Mouse (Mus musculus): ENCODE results near the gene Tmem117. TPM values are rescaled to one million over a fixed set of nuclear protein-coding genes. Genes with fewer than 3 reads are reported as not detected.

Gene Tmem117
- polyA plus RNA-seq, 1 experiment: 4.6 TPM

DNA sequence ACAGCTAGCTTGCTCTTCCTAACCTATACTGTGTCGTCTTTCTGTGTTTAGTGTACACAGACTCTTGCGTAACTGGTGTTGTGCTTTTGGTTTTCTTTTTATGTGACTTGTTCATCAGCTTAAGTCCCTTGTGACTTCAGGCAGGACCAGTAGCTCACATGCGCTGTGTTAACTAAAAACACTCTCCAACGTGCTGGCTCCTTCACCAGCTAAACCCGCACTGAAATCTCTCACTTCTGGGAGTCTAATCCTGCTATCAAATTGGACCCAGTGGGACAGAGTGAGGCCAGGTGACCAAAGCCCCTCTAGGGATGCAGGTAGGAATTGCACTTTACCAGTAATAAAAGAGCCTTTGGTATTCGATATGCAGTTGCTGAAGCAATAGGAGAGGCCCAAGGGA lies 28.9 kb downstream of the Tmem117 start:
- Histone ChIP-seq H3K27ac (ENCODE audit: insufficient read depth, low read depth, low read length) (no peak overlapping the region), H3K4me3 (ENCODE audit: insufficient read depth, low read depth, low read length) (no peak overlapping the region), H3K27me3 (replicated peaks; ENCODE audit: control insufficient read depth, insufficient read depth, low read length) (no peaks in the 10 kb centered on the region), H3K36me3 (ENCODE audit: control insufficient read depth, insufficient read depth, low read length) (no peaks in the 10 kb centered on the region), H3K4me1 (ENCODE audit: control insufficient read depth, insufficient read depth, low read length) (no peaks in the 10 kb centered on the region)
- no peak for DNase-seq
- 75% methylated on average over 6 of the region's 6 CpGs for WGBS
- TF ChIP-seq POLR2A (IDR thresholded peaks at IDR 0.05; ENCODE audit: low read depth, low read length): no peak
- TF ChIP-seq CTCF (conservative IDR thresholded peaks at IDR 0.05; ENCODE audit: insufficient read depth, insufficient read length, low read depth, low read length): no peak

DNA sequence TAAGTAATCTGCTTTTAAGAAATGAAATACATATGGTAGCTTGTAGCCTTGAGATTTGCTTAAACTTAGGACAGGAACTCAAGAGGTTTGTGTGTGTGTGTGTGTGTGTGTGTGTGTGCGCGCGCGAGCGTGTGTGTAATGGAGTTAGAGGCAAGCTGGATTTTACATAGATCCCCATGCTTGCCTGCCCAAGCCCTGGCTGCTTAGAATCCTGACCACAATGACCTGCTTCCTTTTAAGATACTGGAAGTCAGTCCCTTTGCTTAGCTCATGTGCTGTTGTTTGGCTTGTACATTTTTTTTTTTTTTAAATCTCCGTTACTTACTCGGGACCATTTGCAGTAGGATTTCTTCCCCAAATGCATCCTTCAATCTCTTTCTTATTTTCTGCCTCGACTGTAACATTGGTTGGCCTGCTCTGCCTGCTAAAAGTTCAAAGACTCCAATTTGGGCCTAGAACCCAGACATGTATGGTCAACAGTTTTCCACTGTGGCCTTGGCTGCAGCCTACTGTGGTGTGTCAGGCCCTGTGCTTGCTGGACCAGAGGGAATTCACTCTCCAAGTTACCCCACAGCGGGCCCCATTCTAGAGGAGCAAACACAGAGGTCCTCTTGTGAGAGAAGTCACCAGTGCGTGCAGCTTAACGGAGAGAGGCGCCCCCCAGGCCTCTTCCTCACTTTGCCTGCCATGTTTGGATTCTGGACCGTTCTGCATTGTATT lies 29.5 kb downstream of the Tmem117 start:
- H3K27ac ChIP-seq (ENCODE audit: insufficient read depth, low read depth, low read length): no peak overlapping the region
- H3K4me1 ChIP-seq (ENCODE audit: control insufficient read depth, insufficient read depth, low read length): no peaks in the 10 kb centered on the region
- DNase-seq: no peak
- no peaks in the 10 kb centered on the region for H3K36me3 ChIP-seq (ENCODE audit: control insufficient read depth, insufficient read depth, low read length)
- no peaks in the 10 kb centered on the region for H3K27me3 ChIP-seq (replicated peaks; ENCODE audit: control insufficient read depth, insufficient read depth, low read length)
- no peak overlapping the region for H3K4me3 ChIP-seq (ENCODE audit: insufficient read depth, low read depth, low read length)
- 77% methylated on average over 13 of the region's 13 CpGs for WGBS
- TF ChIP-seq CTCF (conservative IDR thresholded peaks at IDR 0.05; ENCODE audit: insufficient read depth, insufficient read length, low read depth, low read length) (no peak), POLR2A (IDR thresholded peaks at IDR 0.05; ENCODE audit: low read depth, low read length) (no peak)

DNA sequence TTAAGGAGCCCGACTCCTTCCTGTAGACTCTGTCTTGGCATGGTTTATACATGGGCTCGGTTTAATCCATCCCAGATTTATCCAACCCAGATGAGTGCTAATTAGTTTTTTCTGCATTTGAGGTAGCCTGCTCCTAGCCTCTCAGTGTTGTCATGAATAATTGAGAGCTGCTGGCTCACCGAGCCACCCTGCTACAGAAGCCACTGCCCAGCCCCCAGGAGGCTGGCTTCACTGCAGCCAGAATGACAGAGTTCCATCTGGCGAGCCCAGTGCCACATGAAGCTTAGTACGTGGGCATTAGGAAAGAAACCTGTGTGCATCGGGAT lies 30.0 kb downstream of the Tmem117 start:
- 66% methylated on average over 6 of the region's 6 CpGs for WGBS
- no peaks in the 10 kb centered on the region for H3K4me1 ChIP-seq (ENCODE audit: control insufficient read depth, insufficient read depth, low read length)
- no peak overlapping the region for H3K4me3 ChIP-seq (ENCODE audit: insufficient read depth, low read depth, low read length)
- H3K36me3 ChIP-seq (ENCODE audit: control insufficient read depth, insufficient read depth, low read length): no peaks in the 10 kb centered on the region
- no peak overlapping the region for H3K27ac ChIP-seq (ENCODE audit: insufficient read depth, low read depth, low read length)
- no peaks in the 10 kb centered on the region for H3K27me3 ChIP-seq (replicated peaks; ENCODE audit: control insufficient read depth, insufficient read depth, low read length)
- no peak for DNase-seq
- TF ChIP-seq CTCF (conservative IDR thresholded peaks at IDR 0.05; ENCODE audit: insufficient read depth, insufficient read length, low read depth, low read length) (no peak), POLR2A (IDR thresholded peaks at IDR 0.05; ENCODE audit: low read depth, low read length) (no peak)

DNA sequence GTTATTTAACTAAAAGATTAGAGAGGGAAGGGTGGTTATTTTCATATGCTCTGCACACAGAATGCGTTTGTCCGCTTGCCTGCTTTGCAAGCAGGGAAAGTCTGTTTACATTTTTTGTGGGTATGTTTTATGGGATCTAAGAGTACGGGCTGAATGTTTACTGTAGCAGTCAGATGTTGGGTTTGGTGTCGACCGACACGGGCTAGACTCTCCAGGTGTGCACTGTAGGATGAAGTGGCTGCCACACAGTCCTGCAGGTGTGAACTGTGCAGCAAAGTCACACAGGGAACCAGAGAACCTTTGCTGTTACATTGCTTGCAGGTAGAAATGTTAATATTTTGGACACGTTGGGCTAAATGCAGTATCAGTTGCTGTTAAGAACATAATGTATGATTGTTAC lies 31.9 kb downstream of the Tmem117 start:
- no peak overlapping the region for H3K4me3 ChIP-seq (ENCODE audit: insufficient read depth, low read depth, low read length)
- H3K27ac ChIP-seq (ENCODE audit: insufficient read depth, low read depth, low read length): no peak overlapping the region
- no peaks in the 10 kb centered on the region for H3K36me3 ChIP-seq (ENCODE audit: control insufficient read depth, insufficient read depth, low read length)
- no peaks in the 10 kb centered on the region for H3K27me3 ChIP-seq (replicated peaks; ENCODE audit: control insufficient read depth, insufficient read depth, low read length)
- 47% methylated on average over 7 of the region's 7 CpGs for whole genome bisulfite sequencing
- TF ChIP-seq CTCF (conservative IDR thresholded peaks at IDR 0.05; ENCODE audit: insufficient read depth, insufficient read length, low read depth, low read length) (no peak), POLR2A (IDR thresholded peaks at IDR 0.05; ENCODE audit: low read depth, low read length) (no peak)
- no peaks in the 10 kb centered on the region for H3K4me1 ChIP-seq (ENCODE audit: control insufficient read depth, insufficient read depth, low read length)
- DNase-seq: no peak

- Histone ChIP-seq H3K4me1 (ENCODE audit: control insufficient read depth, insufficient read depth, low read length) (no peaks in the 10 kb centered on the region), H3K4me3 (ENCODE audit: insufficient read depth, low read depth, low read length) (no peak overlapping the region), H3K36me3 (ENCODE audit: control insufficient read depth, insufficient read depth, low read length) (no peaks in the 10 kb centered on the region), H3K27me3 (replicated peaks; ENCODE audit: control insufficient read depth, insufficient read depth, low read length) (no peaks in the 10 kb centered on the region), H3K27ac (ENCODE audit: insufficient read depth, low read depth, low read length) (no peak overlapping the region)
- 17% methylated on average over 9 of the region's 9 CpGs for WGBS
- peak; percentile 28 for DNase-seq
- TF ChIP-seq CTCF (conservative IDR thresholded peaks at IDR 0.05; ENCODE audit: insufficient read depth, insufficient read length, low read depth, low read length) (no peak), POLR2A (IDR thresholded peaks at IDR 0.05; ENCODE audit: low read depth, low read length) (no peak)
Measured at GRCm38 (mm10) chr15:94661398-94661797, 32.4 kb downstream of the Tmem117 start.

- Histone ChIP-seq H3K4me3 (ENCODE audit: insufficient read depth, low read depth, low read length) (no peak overlapping the region), H3K4me1 (ENCODE audit: control insufficient read depth, insufficient read depth, low read length) (no peaks in the 10 kb centered on the region), H3K36me3 (ENCODE audit: control insufficient read depth, insufficient read depth, low read length) (no peaks in the 10 kb centered on the region), H3K27me3 (replicated peaks; ENCODE audit: control insufficient read depth, insufficient read depth, low read length) (no peaks in the 10 kb centered on the region), H3K27ac (ENCODE audit: insufficient read depth, low read depth, low read length) (no peak overlapping the region)
- TF ChIP-seq CTCF (conservative IDR thresholded peaks at IDR 0.05; ENCODE audit: insufficient read depth, insufficient read length, low read depth, low read length): no peak
- no peak for TF ChIP-seq POLR2A (IDR thresholded peaks at IDR 0.05; ENCODE audit: low read depth, low read length)
- WGBS: 74% methylated on average over 6 of the region's 6 CpGs
- no peak for DNase-seq
Measured at GRCm38 (mm10) chr15:94664612-94665011, 35.6 kb downstream of the Tmem117 start.

- no peak overlapping the region for H3K27ac ChIP-seq (ENCODE audit: insufficient read depth, low read depth, low read length)
- H3K36me3 ChIP-seq (ENCODE audit: control insufficient read depth, insufficient read depth, low read length): no peaks in the 10 kb centered on the region
- DNase-seq: no peak
- H3K4me3 ChIP-seq (ENCODE audit: insufficient read depth, low read depth, low read length): no peak overlapping the region
- TF ChIP-seq POLR2A (IDR thresholded peaks at IDR 0.05; ENCODE audit: low read depth, low read length) (no peak), CTCF (conservative IDR thresholded peaks at IDR 0.05; ENCODE audit: insufficient read depth, insufficient read length, low read depth, low read length) (peak; percentile 36; the same call in 1 of the 2 replicates)
- 64% methylated on average over 3 of the region's 3 CpGs for WGBS
- no peaks in the 10 kb centered on the region for H3K4me1 ChIP-seq (ENCODE audit: control insufficient read depth, insufficient read depth, low read length)
- no peaks in the 10 kb centered on the region for H3K27me3 ChIP-seq (replicated peaks; ENCODE audit: control insufficient read depth, insufficient read depth, low read length)
Measured at GRCm38 (mm10) chr15:94681135-94681534, 52.1 kb downstream of the Tmem117 start.
